Mouse (Mus musculus): Measurements from ENCODE around the gene Reg4. TPM values are rescaled to one million over a fixed set of nuclear protein-coding genes. Genes with fewer than 3 reads are reported as not detected.

The Reg4 gene
- polyA plus RNA-seq, 1 experiment from 2014 or later, result not detected

DNA sequence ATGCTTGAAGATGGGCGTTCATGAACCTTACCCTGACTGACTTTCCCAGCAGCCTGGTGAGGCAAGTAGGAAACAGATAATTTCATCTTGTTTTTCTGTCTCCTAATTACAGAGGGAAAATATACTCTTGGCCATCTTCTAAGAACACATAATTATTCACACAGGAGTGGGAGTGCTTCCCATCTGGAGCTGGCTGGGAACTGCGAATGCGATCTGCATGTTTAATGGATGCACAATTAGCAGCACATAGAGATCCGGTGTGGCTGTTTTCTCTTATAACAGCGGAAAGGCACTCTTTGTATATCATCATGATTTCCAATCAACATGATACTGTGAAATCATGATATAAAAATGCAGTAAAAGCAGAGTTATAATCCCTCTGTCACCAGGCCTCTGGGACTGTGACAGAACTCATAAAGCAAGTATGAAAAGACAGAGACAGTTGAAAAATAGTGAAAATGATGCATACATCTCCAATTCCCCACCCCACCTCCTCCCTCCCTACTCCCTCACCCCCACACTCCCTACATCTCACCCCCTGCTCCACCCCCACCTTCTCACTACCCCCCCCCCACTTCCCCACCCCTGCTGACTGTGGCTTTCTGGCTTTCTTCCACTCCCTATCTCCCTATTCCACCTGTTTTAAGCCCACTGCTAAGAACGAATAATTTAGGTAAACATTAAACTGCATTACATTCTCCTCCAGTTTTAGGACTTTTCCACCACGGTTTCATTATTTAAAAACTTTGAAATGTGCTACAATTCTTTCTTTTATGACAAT, 10.5 kb upstream of the Reg4 start:
- Histone ChIP-seq H3K9ac (no peak overlapping the region), H3K4me3 (no peak overlapping the region), H3K36me3 (no peaks in the 10 kb centered on the region), H3K9me3 (no peaks in the 10 kb centered on the region), H3K4me1 (no peaks in the 10 kb centered on the region), H3K27ac (replicated peaks) (no peak overlapping the region), H3K4me2 (no peak overlapping the region), H3K27me3 (replicated peaks) (no peaks in the 10 kb centered on the region; the same call in 1 of the 2 replicates)
- no peak for ATAC-seq (ENCODE audit: extremely low read depth, insufficient number of reproducible peaks, low FRiP score, low TSS enrichment)
- 69% methylated on average over 7 of the region's 7 CpGs for WGBS

DNA sequence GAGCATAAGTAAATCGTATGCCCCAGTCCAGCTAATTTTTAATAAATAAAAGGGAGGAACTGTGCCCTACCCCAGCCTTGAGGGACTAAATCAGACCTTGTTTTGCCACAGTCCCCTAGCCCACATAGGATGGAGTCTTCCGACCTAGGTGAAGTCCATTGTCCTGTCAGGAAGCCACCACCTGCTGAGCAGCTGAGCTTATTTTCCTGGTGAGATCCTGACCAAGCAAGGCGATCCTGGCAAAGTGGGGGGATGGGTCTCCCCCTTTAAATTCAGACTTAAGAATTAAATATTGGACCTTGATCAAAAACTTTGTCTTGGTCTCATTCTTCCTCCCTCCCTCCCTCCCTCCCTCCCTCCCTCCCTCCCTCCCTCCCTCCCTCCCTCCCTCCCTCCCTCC, 5.7 kb upstream of the Reg4 start:
- WGBS, result 58% methylated on average over 3 of the region's 3 CpGs
- no peak for ATAC-seq (ENCODE audit: extremely low read depth, insufficient number of reproducible peaks, low FRiP score, low TSS enrichment)
- no peak overlapping the region for H3K9ac ChIP-seq
- H3K36me3 ChIP-seq, result no peaks in the 10 kb centered on the region
- no peak overlapping the region for H3K27ac ChIP-seq (replicated peaks)
- no peaks in the 10 kb centered on the region for H3K9me3 ChIP-seq
- H3K27me3 ChIP-seq (replicated peaks), result no peaks in the 10 kb centered on the region; the same call in 1 of the 2 replicates
- H3K4me3 ChIP-seq, result no peak overlapping the region
- H3K4me2 ChIP-seq, result no peak overlapping the region
- no peaks in the 10 kb centered on the region for H3K4me1 ChIP-seq

DNA sequence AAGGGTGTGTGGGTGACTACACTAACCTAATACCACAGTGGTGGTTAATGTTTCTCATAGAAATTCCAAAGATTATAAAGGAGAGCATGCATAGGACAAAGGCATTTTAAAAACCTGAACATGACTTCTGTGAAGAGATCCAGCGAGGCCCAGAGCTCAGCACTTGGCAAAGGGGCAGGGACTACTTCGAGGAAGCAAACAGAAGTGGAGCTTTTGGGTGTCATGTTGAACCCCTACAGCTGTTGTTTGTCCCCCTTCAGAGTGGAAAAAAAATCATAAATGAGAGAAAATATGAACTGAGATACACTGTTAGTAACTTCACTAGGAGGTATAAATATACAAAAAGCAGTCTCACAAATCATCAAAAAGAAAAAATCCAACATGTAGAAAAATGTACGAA, 1.3 kb downstream of the Reg4 start:
- Histone ChIP-seq H3K9me3 (no peaks in the 10 kb centered on the region), H3K9ac (no peak overlapping the region), H3K27me3 (replicated peaks) (peaks cover 4% of the 10 kb centered on the region; the same call in 1 of the 2 replicates), H3K27ac (replicated peaks) (no peak overlapping the region), H3K4me2 (no peak overlapping the region), H3K4me3 (no peak overlapping the region), H3K36me3 (no peaks in the 10 kb centered on the region), H3K4me1 (peaks cover 29% of the 10 kb centered on the region)
- 58% methylated on average over 3 of the region's 3 CpGs for WGBS
- ATAC-seq (ENCODE audit: extremely low read depth, insufficient number of reproducible peaks, low FRiP score, low TSS enrichment), result no peak

DNA sequence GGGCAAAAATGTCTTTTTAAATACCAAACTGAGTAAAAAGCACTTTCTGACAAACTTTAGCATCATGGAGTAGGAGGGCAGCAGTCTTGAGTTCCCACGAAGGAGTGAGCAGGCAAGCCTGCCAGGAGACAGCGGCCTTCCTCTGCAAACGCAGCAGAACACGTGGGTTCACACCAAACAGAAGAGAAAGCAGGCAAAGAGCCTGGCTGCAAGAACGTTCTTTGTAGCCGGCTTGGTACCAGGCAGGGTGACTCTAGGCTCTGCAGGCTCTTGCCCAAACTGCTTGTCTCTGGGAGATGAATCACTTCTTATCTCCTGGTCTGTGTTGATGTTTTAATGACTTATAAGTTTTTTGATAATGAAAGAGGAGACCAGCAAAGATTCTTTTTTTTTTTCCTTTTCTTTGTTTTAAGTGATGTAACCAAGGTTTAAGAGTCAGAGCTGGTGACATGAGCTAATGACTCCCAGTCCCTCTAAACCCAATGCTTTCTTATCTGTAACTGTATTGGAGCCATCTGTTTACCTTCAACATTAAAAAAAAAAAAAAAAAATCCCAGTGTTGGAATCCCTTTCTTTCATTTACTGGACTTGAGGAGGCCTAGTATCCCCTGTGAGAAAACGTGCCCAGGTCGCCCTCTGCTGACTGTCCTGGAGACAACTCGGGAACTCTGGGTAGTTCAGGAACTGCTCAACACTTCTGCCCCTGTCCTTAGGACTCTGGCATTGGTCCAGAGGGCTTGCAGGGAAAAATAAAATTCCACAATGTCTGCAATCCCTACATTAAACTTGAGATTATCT, 2.0 kb downstream of the Reg4 start:
- 0 out of 2 replicates have a peak, but pooled peaks have one; percentile 70 for ATAC-seq (ENCODE audit: extremely low read depth, insufficient number of reproducible peaks, low FRiP score, low TSS enrichment)
- Histone ChIP-seq H3K27ac (replicated peaks) (peak overlapping the region; percentile 71), H3K4me3 (no peak overlapping the region), H3K27me3 (replicated peaks) (peaks cover 4% of the 10 kb centered on the region; the same call in 1 of the 2 replicates), H3K9me3 (no peaks in the 10 kb centered on the region), H3K9ac (no peak overlapping the region), H3K4me1 (peaks cover 29% of the 10 kb centered on the region), H3K36me3 (no peaks in the 10 kb centered on the region), H3K4me2 (no peak overlapping the region)
- WGBS, result 12% methylated on average over 9 of the region's 9 CpGs

DNA sequence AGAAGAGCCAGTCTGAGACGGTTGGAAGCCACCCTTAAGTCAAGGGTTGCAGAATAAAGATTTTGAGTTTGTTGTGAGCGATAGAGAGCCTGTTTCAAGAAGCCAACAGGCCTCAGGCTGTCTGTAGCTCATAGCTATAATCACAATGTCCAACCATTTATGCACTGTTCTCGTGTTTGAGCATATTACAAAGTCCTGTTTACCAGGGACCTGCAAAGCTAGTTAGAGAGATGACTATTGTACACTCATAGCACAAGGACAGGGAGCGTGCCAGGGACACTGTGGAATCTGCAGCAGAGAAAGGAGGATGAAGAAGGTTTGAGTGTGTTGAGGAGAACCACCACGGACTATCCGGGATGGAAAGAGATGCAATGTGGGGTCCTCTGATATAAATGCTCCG, 3.0 kb downstream of the Reg4 start:
- Histone ChIP-seq H3K4me1 (peaks cover 29% of the 10 kb centered on the region), H3K4me3 (no peak overlapping the region), H3K27ac (replicated peaks) (peak overlapping the region; percentile 81), H3K9me3 (no peaks in the 10 kb centered on the region), H3K27me3 (replicated peaks) (peaks cover 4% of the 10 kb centered on the region; the same call in 1 of the 2 replicates), H3K36me3 (no peaks in the 10 kb centered on the region), H3K4me2 (no peak overlapping the region), H3K9ac (no peak overlapping the region)
- ATAC-seq (ENCODE audit: extremely low read depth, insufficient number of reproducible peaks, low FRiP score, low TSS enrichment), result no peak
- 72% methylated on average over 7 of the region's 7 CpGs for WGBS

DNA sequence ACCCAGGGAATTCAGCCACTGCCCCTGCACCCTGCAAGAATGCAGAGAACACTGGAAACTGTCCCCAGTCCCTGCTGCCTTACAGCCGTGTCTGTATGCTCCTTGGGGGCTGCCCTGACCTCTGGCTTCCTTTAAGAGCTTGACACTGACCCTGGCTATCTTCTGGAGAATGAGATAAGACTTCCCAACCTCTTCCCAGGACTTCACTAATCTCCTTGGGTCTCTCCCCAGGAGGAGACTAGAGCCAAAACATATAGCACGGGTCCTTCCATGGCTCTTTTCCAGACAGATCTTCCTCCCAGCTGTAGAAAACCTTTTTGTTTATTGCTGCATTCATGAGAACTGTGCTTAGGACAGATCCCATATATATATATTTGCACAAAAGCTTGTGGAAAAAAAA, 3.8 kb downstream of the Reg4 start:
- peaks cover 4% of the 10 kb centered on the region; the same call in 1 of the 2 replicates for H3K27me3 ChIP-seq (replicated peaks)
- no peak overlapping the region for H3K4me3 ChIP-seq
- no peaks in the 10 kb centered on the region for H3K9me3 ChIP-seq
- WGBS, result 20% methylated on average over 2 of the region's 2 CpGs
- no peak overlapping the region for H3K9ac ChIP-seq
- peaks cover 29% of the 10 kb centered on the region for H3K4me1 ChIP-seq
- no peak overlapping the region for H3K4me2 ChIP-seq
- ATAC-seq (ENCODE audit: extremely low read depth, insufficient number of reproducible peaks, low FRiP score, low TSS enrichment), result no peak
- no peaks in the 10 kb centered on the region for H3K36me3 ChIP-seq
- peak overlapping the region; percentile 81 for H3K27ac ChIP-seq (replicated peaks)

DNA sequence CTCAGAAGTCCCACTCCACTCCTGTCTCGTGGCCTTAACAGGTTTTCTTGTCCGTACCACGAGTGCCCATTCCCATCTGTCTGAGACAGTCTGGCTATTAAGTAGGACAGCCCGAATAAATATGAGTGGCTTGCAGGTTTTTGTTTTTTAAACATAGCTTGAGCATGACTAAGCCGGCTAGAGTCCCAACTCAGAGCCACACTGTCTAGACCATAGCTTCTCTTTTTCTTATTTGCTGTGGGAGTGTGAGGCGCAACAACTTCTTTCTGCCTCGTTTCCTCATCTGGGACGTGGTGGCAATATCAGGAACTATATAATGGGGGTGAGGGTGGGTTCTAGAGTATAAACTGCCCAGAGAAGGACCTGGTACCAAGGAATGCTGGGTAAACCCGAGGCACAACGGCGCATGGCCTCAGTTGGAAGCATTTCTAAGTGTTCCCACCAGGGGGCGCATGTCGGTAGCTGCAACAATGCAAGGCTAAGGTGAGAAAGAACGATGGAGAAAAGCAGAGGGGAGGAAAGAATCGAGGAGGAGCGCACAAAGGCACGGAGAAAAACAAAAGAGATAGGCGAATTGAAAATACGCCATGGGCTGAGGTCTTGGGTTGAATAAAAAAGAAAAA, 5.1 kb downstream of the Reg4 start:
- H3K36me3 ChIP-seq, result no peaks in the 10 kb centered on the region
- no peak for ATAC-seq (ENCODE audit: extremely low read depth, insufficient number of reproducible peaks, low FRiP score, low TSS enrichment)
- peak overlapping the region; percentile 81 for H3K27ac ChIP-seq (replicated peaks)
- WGBS, result 30% methylated on average over 19 of the region's 19 CpGs
- H3K9me3 ChIP-seq, result no peaks in the 10 kb centered on the region
- H3K9ac ChIP-seq, result peak overlapping the region; percentile 16; the same call in 1 of the 2 replicates
- H3K4me1 ChIP-seq, result peaks cover 29% of the 10 kb centered on the region
- no peak overlapping the region for H3K4me3 ChIP-seq
- peaks cover 4% of the 10 kb centered on the region; the same call in 1 of the 2 replicates for H3K27me3 ChIP-seq (replicated peaks)
- peak overlapping the region; percentile 28; the same call in 1 of the 2 replicates for H3K4me2 ChIP-seq

DNA sequence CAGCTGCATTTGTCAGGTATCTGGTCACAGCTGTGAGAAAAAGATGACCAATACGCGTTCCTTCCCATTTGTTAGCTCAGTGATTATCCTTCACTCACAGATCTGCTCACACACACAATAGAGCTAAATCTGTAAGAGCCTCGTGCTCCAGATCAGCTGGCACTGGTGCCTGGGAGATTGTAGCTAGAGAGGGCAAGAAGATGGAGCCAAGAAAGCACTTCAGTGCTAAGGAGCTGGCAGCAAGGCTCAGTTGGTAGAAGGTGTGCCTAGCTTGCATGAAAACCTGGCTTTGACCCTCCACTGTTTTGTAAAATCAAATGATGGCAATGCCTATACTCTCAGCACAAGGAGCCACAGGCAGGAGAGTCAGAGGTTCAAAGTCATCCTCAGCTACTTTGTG, 5.8 kb downstream of the Reg4 start:
- H3K36me3 ChIP-seq, result no peaks in the 10 kb centered on the region
- peaks cover 29% of the 10 kb centered on the region for H3K4me1 ChIP-seq
- H3K9me3 ChIP-seq, result no peaks in the 10 kb centered on the region
- ATAC-seq (ENCODE audit: extremely low read depth, insufficient number of reproducible peaks, low FRiP score, low TSS enrichment), result no peak
- H3K27ac ChIP-seq (replicated peaks), result no peak overlapping the region
- no peak overlapping the region for H3K9ac ChIP-seq
- H3K4me3 ChIP-seq, result no peak overlapping the region
- H3K4me2 ChIP-seq, result peak overlapping the region; percentile 28; the same call in 1 of the 2 replicates
- 68% methylated on average over 3 of the region's 3 CpGs for whole genome bisulfite sequencing
- H3K27me3 ChIP-seq (replicated peaks), result peaks cover 4% of the 10 kb centered on the region; the same call in 1 of the 2 replicates

DNA sequence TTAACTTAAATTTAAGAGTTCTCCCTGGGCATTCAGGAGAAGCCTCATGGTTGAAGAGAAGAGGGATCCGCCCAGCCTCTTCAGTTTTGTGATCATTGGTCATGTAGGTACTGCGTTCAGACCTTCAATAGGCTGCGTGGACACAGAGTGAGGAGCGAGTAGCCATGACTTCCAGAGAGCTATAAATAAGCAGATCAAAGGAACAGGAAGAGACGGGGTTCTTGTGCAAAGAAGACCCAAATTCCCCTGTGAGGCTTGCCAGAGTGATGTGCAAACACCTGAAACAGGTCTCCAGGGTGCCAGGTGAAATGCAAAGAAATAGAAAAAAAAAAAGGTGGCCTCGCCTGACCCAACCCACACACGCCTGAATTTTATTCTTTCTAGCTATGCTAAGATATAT, 8.0 kb downstream of the Reg4 start:
- H3K9ac ChIP-seq, result no peak overlapping the region
- WGBS, result 71% methylated on average over 7 of the region's 7 CpGs
- no peak for ATAC-seq (ENCODE audit: extremely low read depth, insufficient number of reproducible peaks, low FRiP score, low TSS enrichment)

DNA sequence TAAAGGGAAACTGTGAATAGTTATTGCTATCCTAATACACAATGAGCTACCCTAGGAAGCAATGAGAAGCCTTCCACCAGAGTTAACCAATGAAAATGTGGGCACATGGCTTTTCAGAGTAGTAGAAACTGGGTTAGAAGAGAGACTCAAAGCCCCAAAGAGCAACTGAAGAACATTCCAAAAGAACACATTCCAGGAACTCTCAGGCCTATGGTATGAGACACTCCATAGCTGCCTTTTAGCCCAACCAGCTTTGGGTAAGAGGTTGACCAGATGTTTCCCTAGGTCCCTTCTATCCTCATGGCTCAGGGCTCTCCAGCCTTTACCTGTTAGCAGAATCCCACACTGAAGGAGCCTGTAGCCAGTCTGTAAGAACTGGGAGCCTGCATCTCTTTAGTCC, 11.5 kb downstream of the Reg4 start:
- H3K9ac ChIP-seq, result no peak overlapping the region
- no peaks in the 10 kb centered on the region for H3K36me3 ChIP-seq
- H3K4me3 ChIP-seq, result no peak overlapping the region
- 0 out of 2 replicates have a peak, but pooled peaks cover 4% of the 10 kb centered on the region for H3K4me1 ChIP-seq
- no peaks in the 10 kb centered on the region; the same call in 1 of the 2 replicates for H3K27me3 ChIP-seq (replicated peaks)
- no peaks in the 10 kb centered on the region for H3K9me3 ChIP-seq
- no peak overlapping the region for H3K4me2 ChIP-seq
- no peak overlapping the region for H3K27ac ChIP-seq (replicated peaks)
- ATAC-seq (ENCODE audit: extremely low read depth, insufficient number of reproducible peaks, low FRiP score, low TSS enrichment), result no peak

More for the DNA sequence above, 8.0 kb downstream of the Reg4 start:
- peaks cover 19% of the 10 kb centered on the region for H3K4me1 ChIP-seq
- no peak overlapping the region for H3K4me2 ChIP-seq
- H3K36me3 ChIP-seq, result no peaks in the 10 kb centered on the region
- peaks cover 4% of the 10 kb centered on the region; the same call in 1 of the 2 replicates for H3K27me3 ChIP-seq (replicated peaks)
- H3K4me3 ChIP-seq, result no peak overlapping the region
- no peak overlapping the region for H3K27ac ChIP-seq (replicated peaks)
- H3K9me3 ChIP-seq, result no peaks in the 10 kb centered on the region

DNA sequence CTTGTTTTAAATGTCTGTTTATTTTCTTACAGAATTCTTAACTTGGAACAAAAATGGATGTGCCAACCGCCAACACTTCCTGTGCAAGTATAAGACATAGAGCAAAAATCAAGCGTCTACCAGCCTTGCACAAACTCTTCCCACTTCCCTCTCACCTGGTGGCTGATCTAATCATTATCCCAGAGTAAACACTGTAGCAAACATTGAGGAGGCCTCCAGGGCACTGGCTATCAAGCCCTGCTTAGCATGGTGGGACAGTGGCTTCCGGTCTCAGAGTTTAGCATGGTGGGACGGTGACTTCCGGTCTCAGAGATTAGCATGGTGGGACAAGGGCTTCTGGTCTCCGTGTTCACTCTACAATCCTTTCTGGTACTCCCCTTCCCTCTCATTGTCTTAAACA, 14.3 kb downstream of the Reg4 start:
- 0 out of 2 replicates have a peak, but pooled peaks cover 4% of the 10 kb centered on the region for H3K4me1 ChIP-seq
- H3K36me3 ChIP-seq, result no peaks in the 10 kb centered on the region
- H3K27ac ChIP-seq (replicated peaks), result no peak overlapping the region
- WGBS, result 75% methylated on average over 6 of the region's 6 CpGs
- no peak overlapping the region for H3K4me3 ChIP-seq
- ATAC-seq (ENCODE audit: extremely low read depth, insufficient number of reproducible peaks, low FRiP score, low TSS enrichment), result no peak
- H3K4me2 ChIP-seq, result no peak overlapping the region
- no peaks in the 10 kb centered on the region for H3K27me3 ChIP-seq (replicated peaks)
- H3K9me3 ChIP-seq, result no peaks in the 10 kb centered on the region
- H3K9ac ChIP-seq, result no peak overlapping the region

Measured in heart, embryonic 13.5 days (tissue).